Mouse (Mus musculus) embryonic facial prominence, embryonic 15.5 days (tissue): ENCODE measurements around the gene Tyw3. TPM values are rescaled to one million over a fixed set of nuclear protein-coding genes. Genes with fewer than 3 reads are reported as not detected.

ENCODE experiments used
- ATAC-seq: fragments of 200-750 bp; cut with Nextera tagmentation; 2 replicates; pipeline ENCODE4 v1.8.0; 2017; ENCODE audit warnings: low read depth, moderate TSS enrichment; ENCODE audit not compliant: insufficient number of reproducible peaks, low FRiP score, low TSS enrichment
- H3K27ac ChIP-seq: fragments of 300-500 bp; sonication (generic); replicated peaks from 2 replicates; pipeline ENCODE4 v1.5.1; 2015; ENCODE audit warnings: mild to moderate bottlenecking, inconsistent platforms
- H3K27me3 ChIP-seq: fragments of 300-500 bp; sonication (generic); 2 replicates; pipeline ENCODE4 v1.6.1; 2015; ENCODE audit warnings: inconsistent platforms
- H3K36me3 ChIP-seq: fragments of 300-500 bp; sonication (generic); 2 replicates; pipeline ENCODE4 v1.6.1; 2015; ENCODE audit warnings: mild to moderate bottlenecking, inconsistent platforms
- H3K4me1 ChIP-seq: fragments of 300-500 bp; sonication (generic); 2 replicates; pipeline ENCODE4 v1.6.1; 2015; ENCODE audit warnings: inconsistent platforms
- H3K4me2 ChIP-seq: fragments of 300-500 bp; sonication (generic); replicated peaks from 2 replicates; pipeline ENCODE4 v1.6.1; 2015; ENCODE audit warnings: mild to moderate bottlenecking, inconsistent platforms
- H3K4me3 ChIP-seq: fragments of 300-500 bp; sonication (generic); replicated peaks from 2 replicates; pipeline ENCODE4 v1.5.1; 2015; ENCODE audit warnings: mild to moderate bottlenecking, inconsistent platforms
- H3K9ac ChIP-seq: fragments of 300-500 bp; sonication (generic); 2 replicates; pipeline ENCODE4 v1.6.1; 2015; ENCODE audit warnings: inconsistent platforms
- H3K9me3 ChIP-seq: fragments of 300-500 bp; sonication (generic); replicated peaks from 2 replicates; pipeline ENCODE4 v1.6.1; 2016; ENCODE audit warnings: inconsistent platforms
- WGBS: fragments of 180-500 bp; shearing (Covaris S2); methylation state at CpG from one replicate; pipeline ENCODE4 v1.1.7; 2015; 5-methylcytosine and 5-hydroxymethylcytosine counted together
- polyA plus RNA-seq: library from polyadenylated mRNA; unstranded; fragments of >200 nt; fragmentation: Nextera tagmentation; extraction: Ambion mirVana; gene quantifications from 2 replicates; pipeline ENCODE4 v1.2.1, GENCODE M21; 2015

Gene Tyw3
- polyA plus RNA-seq, 1 experiment from 2014 or later, result 12.9 TPM

DNA sequence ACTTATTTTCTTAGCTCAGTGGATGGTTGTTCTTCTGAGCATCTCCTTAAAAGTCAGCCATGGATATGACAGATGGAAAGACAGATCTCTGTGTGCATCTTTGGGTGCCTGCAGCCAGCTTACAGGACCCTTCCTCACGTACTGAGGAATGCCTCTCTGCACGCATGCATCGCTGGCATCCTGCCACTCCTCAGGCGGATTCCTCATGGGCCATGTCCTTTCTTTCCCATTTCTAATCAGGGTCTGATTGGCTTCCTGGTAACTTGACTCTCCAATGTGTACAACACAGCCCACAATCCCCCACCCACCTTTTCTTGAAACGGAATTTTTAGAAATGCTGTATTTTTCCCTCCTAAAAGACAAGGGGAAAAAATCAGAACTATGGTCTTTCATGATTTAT is 67.9 kb downstream of the Tyw3 start:
- peak; percentile 54; the same call in 1 of the 2 replicates for ATAC-seq
- Histone ChIP-seq H3K9me3 (no peaks in the 10 kb centered on the region), H3K4me3 (no peak overlapping the region), H3K27me3 (no peaks in the 10 kb centered on the region; the same call in 1 of the 2 replicates), H3K4me1 (peaks cover 6% of the 10 kb centered on the region; the same call in 1 of the 2 replicates), H3K36me3 (no peaks in the 10 kb centered on the region), H3K27ac (no peak overlapping the region), H3K9ac (no peak overlapping the region), H3K4me2 (no peak overlapping the region)
- 20% methylated on average over 5 of the region's 5 CpGs for WGBS

DNA sequence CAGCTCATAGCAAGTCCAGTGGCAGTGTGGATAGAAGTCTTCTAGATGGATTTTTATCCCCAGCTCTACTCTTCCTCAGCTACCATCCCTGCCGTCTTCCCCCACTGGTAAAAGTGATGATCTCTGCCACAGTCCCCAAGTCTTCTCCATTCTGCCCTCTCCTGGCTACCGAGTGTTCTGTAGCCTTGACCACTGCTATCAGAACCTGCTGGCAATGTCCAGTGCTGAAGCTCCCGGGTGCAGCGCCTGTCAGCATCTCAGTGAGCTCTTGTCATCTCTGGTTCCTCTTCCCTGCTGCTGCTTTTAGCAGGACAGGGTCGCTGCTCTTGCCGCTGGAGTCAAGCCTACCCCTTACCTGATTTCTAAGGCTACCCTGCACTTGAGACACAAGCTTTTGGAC is 70.3 kb downstream of the Tyw3 start:
- Histone ChIP-seq H3K36me3 (no peaks in the 10 kb centered on the region), H3K9ac (no peak overlapping the region), H3K4me3 (no peak overlapping the region), H3K4me2 (no peak overlapping the region), H3K27me3 (no peaks in the 10 kb centered on the region; the same call in 1 of the 2 replicates), H3K9me3 (no peaks in the 10 kb centered on the region), H3K27ac (no peak overlapping the region), H3K4me1 (peaks cover 6% of the 10 kb centered on the region; the same call in 1 of the 2 replicates)
- no peak for ATAC-seq
- WGBS, result 45% methylated on average over 6 of the region's 6 CpGs

Other genes starting within 250 kb of the Tyw3 start
- gene Cryz, start 393 bp downstream of the Tyw3 start, polyA plus RNA-seq, result 14.3 and 15.0 TPM in 2 replicates
- 0.79 and 0.81 TPM in 2 replicates for gene Erich3, start 66.8 kb upstream of the Tyw3 start, polyA plus RNA-seq